Mouse (Mus musculus) hindbrain, embryonic 14.5 days (tissue): ENCODE measurements around the gene Trpc4. TPM values are rescaled to one million over a fixed set of nuclear protein-coding genes. Genes with fewer than 3 reads are reported as not detected.

Experiments
- ATAC-seq: fragments of 200-750 bp; cut with Nextera tagmentation; 2 replicates; pipeline ENCODE4 v1.8.0; 2017; ENCODE audit warnings: moderate number of reproducible peaks, mild to moderate bottlenecking, moderate TSS enrichment, moderate library complexity; ENCODE audit not compliant: low FRiP score
- DNase-seq: peaks from one replicate; pipeline ENCODE4 v3.0.0-alpha.2; 2015; ENCODE audit warnings: low spot score
- H3K27ac ChIP-seq: fragments of 300-500 bp; sonication (generic); 2 replicates; pipeline ENCODE4 v1.5.1; 2014; ENCODE audit warnings: mild to moderate bottlenecking, moderate library complexity
- H3K27me3 ChIP-seq: fragments of 300-500 bp; sonication (generic); 2 replicates; pipeline ENCODE4 v1.6.1; 2014; ENCODE audit warnings: mild to moderate bottlenecking, low read length, mixed read lengths; ENCODE audit not compliant: control insufficient read depth, insufficient read depth
- H3K36me3 ChIP-seq: fragments of 300-500 bp; sonication (generic); replicated peaks from 2 replicates; pipeline ENCODE4 v1.6.1; 2014; ENCODE audit not compliant: control insufficient read depth, insufficient read depth
- H3K4me1 ChIP-seq: fragments of 300-500 bp; sonication (generic); replicated peaks from 2 replicates; pipeline ENCODE4 v1.6.1; 2014; ENCODE audit warnings: antibody characterized with exemption, low read length, mixed read lengths; ENCODE audit not compliant: control insufficient read depth, insufficient read depth
- H3K4me2 ChIP-seq: fragments of 300-500 bp; sonication (generic); replicated peaks from 2 replicates; pipeline ENCODE4 v1.6.1; 2014; ENCODE audit warnings: mild to moderate bottlenecking, moderate library complexity
- H3K4me3 ChIP-seq: fragments of 300-500 bp; sonication (generic); replicated peaks from 2 replicates; pipeline ENCODE4 v1.5.1; 2014; ENCODE audit warnings: mild to moderate bottlenecking, low read length
- H3K9ac ChIP-seq: fragments of 300-500 bp; sonication (generic); 2 replicates; pipeline ENCODE4 v1.6.1; 2014
- H3K9me3 ChIP-seq: fragments of 300-500 bp; sonication (generic); 2 replicates; pipeline ENCODE4 v1.6.1; 2016; ENCODE audit warnings: low read length; ENCODE audit not compliant: control insufficient read depth
- WGBS: fragments of 180-500 bp; shearing (Covaris S2); extraction: QIAGEN DNeasy Blood & Tissue Kit; methylation state at CpG from one replicate; pipeline ENCODE4 v1.1.7; 2014; 5-methylcytosine and 5-hydroxymethylcytosine counted together
- polyA plus RNA-seq: library from polyadenylated mRNA; unstranded; fragments of >200 nt; fragmentation: Nextera tagmentation; extraction: Ambion mirVana; gene quantifications from 2 replicates; pipeline ENCODE4 v1.2.1, GENCODE M21; 2014

Gene Trpc4
- polyA plus RNA-seq, 1 experiment from 2014 or later = 4.8 TPM

DNA sequence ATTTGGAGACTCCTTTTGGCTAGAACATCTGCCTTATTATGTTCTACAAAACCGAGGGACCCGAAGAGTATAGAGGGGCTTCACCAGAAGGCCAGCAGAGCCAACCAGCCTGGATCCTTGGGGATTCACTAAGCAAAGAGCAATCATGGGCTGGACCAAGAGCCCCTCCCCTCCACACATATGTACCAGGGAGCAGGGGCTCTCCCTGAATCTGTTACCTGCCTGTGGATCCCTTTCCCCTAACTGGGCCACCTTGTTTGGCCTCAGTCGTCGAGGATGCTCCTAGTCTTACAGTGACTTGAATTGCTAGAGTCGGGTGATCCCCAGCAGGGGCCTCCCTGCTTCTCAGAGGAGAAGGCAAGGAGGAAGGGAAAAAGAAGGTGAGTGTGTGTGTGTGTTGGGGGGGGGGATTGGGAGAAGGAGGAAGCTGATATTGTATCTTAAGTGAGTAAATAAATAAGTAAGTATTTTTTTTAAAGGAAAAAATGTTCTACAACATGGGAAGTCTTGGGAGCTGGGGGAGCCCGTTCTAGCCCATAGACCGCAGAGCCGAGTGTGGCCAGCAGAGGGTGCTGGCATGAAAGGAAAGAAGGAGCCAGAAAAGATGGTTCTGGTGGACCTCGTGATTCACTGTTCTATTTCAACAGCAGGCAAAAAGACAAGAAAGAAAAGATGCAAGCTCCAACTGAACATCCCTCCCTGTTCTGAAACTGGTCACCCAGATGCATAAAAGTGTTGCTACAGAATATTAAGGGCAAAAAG lies 197.2 kb downstream of the Trpc4 start:
- ATAC-seq = no peak
- H3K36me3 ChIP-seq = no peaks in the 10 kb centered on the region
- WGBS = 33% methylated on average over 9 of the region's 9 CpGs

DNA sequence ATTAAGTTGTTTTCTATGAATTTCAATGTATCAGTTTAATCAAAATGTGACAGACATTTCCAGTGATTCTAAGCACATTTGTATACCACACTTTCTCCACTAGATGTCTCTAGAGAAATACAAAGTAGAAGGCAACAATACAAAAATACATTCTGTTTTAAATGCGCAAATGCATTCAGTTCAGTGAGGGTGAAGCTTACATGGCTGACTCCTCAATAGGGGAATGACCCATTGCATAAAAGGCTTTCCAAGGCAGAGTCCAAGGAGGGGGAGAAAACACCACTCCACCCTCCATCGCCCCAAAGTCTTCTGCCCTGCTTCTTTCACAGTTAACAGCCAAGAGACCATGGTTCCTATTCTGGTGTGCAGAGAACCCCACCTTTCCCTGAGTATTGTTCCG lies 201.7 kb downstream of the Trpc4 start:
- Histone ChIP-seq H3K4me1 (0 out of 2 replicates have a peak, but pooled peaks cover 5% of the 10 kb centered on the region), H3K27ac (no peak overlapping the region), H3K4me3 (no peak overlapping the region), H3K4me2 (no peak overlapping the region), H3K9ac (no peak overlapping the region), H3K27me3 (no peaks in the 10 kb centered on the region), H3K36me3 (no peaks in the 10 kb centered on the region), H3K9me3 (no peaks in the 10 kb centered on the region)
- DNase-seq (peak; percentile 70), ATAC-seq (no peak)
- 60% methylated on average over 3 of the region's 3 CpGs for WGBS

More for the DNA sequence above, 197.2 kb downstream of the Trpc4 start:
- H3K27ac ChIP-seq = no peak overlapping the region
- peak; percentile 70 for DNase-seq
- H3K4me3 ChIP-seq = no peak overlapping the region
- no peak overlapping the region for H3K4me2 ChIP-seq
- H3K9me3 ChIP-seq = no peaks in the 10 kb centered on the region
- no peak overlapping the region for H3K9ac ChIP-seq
- no peaks in the 10 kb centered on the region for H3K4me1 ChIP-seq
- H3K27me3 ChIP-seq = no peaks in the 10 kb centered on the region

DNA sequence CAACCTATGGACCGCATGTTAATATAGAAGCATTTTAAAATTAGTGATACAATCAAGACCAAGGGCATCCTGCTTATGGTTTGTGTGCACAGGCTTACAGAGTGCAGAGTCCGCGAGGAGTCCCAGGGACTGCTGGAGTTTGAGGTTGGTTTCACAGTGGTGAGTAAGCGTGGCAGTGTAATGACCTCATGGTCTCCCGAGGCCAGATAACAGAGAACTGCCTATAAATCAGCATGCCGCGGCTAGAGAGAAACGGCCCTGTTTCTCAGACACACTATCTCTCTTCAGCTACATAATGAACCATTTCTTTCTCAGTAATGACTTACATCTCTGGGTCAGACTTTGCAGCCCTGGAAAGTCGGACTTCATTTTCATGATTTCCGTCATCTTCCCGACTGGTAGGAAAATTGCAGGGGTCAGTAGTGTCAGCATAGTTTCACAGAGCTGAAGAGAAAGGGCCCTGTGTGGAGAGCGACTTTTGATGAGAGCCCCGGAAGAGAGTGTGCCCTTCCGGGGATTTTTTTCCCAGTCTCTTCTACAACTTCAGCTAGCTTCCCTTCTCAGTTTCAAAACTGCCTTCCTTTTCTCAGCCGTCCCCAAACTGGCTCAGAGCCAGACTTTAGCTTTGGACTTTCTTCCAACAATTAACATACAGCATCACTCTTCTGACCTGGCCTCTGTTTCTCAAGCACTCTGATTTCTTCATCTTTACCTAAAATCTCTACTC lies 202.8 kb downstream of the Trpc4 start:
- peak; percentile 60; the same call in 1 of the 2 replicates for ATAC-seq
- 49% methylated on average over 15 of the region's 15 CpGs for WGBS
- Histone ChIP-seq H3K4me3 (no peak overlapping the region), H3K27me3 (no peaks in the 10 kb centered on the region), H3K9ac (no peak overlapping the region; the same call in 1 of the 2 replicates), H3K4me2 (peak overlapping the region; percentile 19; the same call in 1 of the 2 replicates), H3K36me3 (no peaks in the 10 kb centered on the region), H3K27ac (no peak overlapping the region), H3K4me1 (0 out of 2 replicates have a peak, but pooled peaks cover 5% of the 10 kb centered on the region), H3K9me3 (no peaks in the 10 kb centered on the region)
- DNase-seq = no peak

DNA sequence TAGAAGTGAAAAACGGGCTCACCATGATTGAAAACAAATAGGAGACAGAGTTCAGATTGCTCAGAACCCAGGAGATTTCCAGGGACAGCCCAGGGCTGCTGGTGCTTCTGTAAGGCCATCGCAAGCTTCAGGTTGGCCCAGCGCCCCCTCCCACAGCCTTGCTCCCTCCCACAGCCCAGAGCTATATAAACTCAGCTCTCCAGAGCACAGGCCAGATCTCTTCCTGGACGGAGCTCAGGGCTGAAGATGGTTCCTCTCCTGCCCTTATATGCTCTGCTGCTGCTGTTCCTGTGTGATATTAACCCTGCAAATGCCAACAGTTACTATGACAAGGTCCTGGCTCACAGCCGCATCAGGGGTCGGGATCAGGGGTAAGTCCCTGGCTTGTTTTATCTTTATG lies 205.1 kb downstream of the Trpc4 start, which contains the start of gene Postn:
Gene Postn, plus strand, starts transcription at position 213 of the 400 bp plus-strand sequence.
- Histone ChIP-seq H3K27ac (no peak within 1 kb of the TSS), H3K27me3 (no peaks in the 10 kb centered on the region), H3K9ac (no peak within 1 kb of the TSS), H3K9me3 (no peaks in the 10 kb centered on the region), H3K36me3 (no peaks in the 10 kb centered on the region), H3K4me1 (0 out of 2 replicates have a peak, but pooled peaks cover 5% of the 10 kb centered on the region), H3K4me2 (peak within 1 kb of the TSS; percentile 6; the same call in 1 of the 2 replicates), H3K4me3 (no peak within 1 kb of the TSS)
- ATAC-seq = no peak
- no peak for DNase-seq
- 49% methylated on average over 6 of the region's 6 CpGs for WGBS

DNA sequence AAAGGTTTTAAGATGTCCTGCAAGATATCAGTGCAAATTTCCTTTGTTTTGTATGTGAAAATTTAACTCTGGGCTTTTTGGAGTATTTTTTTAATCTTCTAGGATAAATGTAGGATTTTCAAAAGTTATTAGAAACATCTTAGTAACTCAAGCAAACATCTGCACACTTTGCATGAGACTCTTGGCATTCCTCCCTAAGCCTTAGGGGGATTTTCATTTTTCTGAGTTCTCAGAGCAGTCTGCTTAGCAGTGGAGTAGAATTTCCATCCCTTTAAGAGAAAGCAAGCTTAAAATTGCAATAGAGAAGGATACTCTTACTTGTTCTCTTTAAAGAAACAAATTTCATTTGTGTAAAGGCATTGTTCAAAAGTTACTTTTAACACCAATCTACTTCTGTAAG lies 205.8 kb downstream of the Trpc4 start:
- Histone ChIP-seq H3K27me3 (no peaks in the 10 kb centered on the region), H3K36me3 (no peaks in the 10 kb centered on the region), H3K27ac (no peak overlapping the region), H3K4me2 (no peak overlapping the region), H3K4me1 (0 out of 2 replicates have a peak, but pooled peaks cover 5% of the 10 kb centered on the region), H3K9me3 (no peaks in the 10 kb centered on the region), H3K9ac (no peak overlapping the region), H3K4me3 (no peak overlapping the region)
- ATAC-seq (no peak), DNase-seq (no peak)

Other genes starting within 250 kb of the Trpc4 start
- 33.6 and 34.6 TPM in 2 replicates for gene Postn, start 205.1 kb downstream of the Trpc4 start, polyA plus RNA-seq